Mouse (Mus musculus) lung, postnatal 36 days (tissue): ENCODE data around the gene Fgd3.

Experiments
- DNase-seq: peaks from one replicate; pipeline ENCODE4 v3.0.0; 2022; ENCODE audit warnings: mixed read lengths

Gene Fgd3

GRCm38 (mm10) chr13:49214454-49214853 lies 105.7 kb downstream of the Fgd3 start:
- no peak for DNase-seq

- DNase-seq, result peak; percentile 75
Observed at GRCm38 (mm10) chr13:49213531-49213932, 106.6 kb downstream of the Fgd3 start.

GRCm38 (mm10) chr13:49212711-49213500 lies 107.2 kb downstream of the Fgd3 start:
- no peak for DNase-seq
